Mouse (Mus musculus) monocyte, adult 5-6 weeks (primary cell): ENCODE data around the gene Depp1. TPM values are rescaled to one million over a fixed set of nuclear protein-coding genes. Genes with fewer than 3 reads are reported as not detected.

Experiments used
- ATAC-seq: fragments of 153-309, 156-312 bp; replicated peaks from 2 replicates; pipeline ENCODE4 v1.8.0; 2017; ENCODE audit warnings: mild to moderate bottlenecking; ENCODE audit not compliant: low TSS enrichment, insufficient number of reproducible peaks, severe bottlenecking, poor library complexity, low FRiP score
- total RNA-seq: library from RNA; stranded (forward); fragments of 200-1000, 200-491, 200-594 nt; gene quantifications from 3 replicates; pipeline ENCODE4 v1.2.3, GENCODE M21; 2017

Depp1 gene
- total RNA-seq, 1 experiment from 2014 or later = 0.38 TPM

DNA sequence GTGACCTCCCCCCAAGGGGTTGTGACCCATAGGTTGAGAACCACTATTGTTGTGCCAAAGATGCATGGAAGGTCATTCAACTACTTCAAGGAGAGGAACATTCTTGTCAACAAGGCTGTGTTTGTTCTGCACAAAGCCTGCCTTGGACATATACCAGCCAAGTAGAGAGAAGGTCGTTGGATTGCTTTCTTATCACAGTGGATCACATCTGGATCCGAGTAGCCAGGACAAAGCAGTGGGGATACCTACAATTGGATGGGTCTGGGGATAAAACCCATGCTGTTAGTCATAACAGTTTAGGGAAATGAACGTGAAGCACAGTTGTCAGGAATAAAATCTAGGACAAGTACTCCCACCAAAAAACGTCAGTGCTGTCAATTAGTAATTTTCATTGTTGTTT is 6.5 kb upstream of the Depp1 start:
- ATAC-seq = no peak

DNA sequence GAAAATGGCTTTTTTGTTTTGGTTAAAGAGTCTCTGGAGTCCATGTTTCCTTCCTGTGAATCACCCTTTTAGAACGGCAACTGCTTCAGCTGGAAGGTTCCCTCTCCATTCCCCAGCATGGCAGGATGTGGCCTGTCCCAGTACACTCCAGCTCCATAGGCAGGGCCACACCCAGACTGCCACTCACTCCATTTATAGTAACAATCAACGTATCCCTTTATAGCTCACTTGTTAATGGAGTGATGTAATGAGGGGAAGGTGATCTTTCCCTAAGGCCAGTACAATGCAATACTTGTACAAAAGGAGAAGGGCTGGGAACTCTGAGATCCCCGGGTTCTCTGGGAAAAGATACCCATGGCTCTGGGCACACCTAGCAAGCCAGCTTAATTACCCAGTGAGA is 6.1 kb upstream of the Depp1 start:
- ATAC-seq = no peak

DNA sequence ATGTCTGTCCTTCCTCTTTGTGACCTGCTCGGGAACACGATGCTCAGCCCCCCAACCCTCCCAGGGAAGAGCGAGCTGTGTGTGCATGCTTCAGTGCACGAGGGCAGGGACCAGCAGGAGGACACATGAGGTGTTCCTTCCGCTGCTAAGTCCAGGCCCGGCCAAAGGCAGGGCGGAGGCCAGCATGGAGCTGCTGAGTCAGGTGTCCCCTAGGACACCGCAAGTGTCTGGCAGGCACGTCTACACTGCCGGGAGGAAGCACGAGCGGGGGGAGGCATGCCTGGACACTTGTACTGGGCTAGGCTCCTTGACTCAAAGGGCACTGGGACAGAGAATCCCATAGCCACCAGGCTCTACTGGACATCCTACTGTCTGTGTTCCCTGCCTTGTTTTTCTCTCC is 2.6 kb upstream of the Depp1 start:
- ATAC-seq = no peak

DNA sequence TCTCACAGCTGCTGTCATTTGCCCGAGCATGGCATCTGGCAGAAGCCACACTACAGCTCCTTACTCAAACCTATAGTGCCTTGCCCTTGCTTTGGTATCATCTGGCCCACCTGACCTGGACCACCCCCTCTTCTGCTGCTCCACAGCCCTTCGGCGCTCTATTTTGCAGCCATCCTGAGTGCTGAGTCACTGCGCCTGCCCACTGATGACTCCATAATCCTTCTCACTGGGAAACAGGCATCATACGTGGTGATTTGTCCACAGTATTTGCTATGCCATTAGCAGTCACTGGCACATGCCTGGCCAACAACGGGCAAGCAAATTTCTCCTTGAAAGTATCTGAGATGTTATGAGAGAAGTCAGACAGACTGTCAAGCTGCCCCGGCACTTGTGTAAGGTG is 598 bp upstream of the Depp1 start:
- ATAC-seq = no peak

DNA sequence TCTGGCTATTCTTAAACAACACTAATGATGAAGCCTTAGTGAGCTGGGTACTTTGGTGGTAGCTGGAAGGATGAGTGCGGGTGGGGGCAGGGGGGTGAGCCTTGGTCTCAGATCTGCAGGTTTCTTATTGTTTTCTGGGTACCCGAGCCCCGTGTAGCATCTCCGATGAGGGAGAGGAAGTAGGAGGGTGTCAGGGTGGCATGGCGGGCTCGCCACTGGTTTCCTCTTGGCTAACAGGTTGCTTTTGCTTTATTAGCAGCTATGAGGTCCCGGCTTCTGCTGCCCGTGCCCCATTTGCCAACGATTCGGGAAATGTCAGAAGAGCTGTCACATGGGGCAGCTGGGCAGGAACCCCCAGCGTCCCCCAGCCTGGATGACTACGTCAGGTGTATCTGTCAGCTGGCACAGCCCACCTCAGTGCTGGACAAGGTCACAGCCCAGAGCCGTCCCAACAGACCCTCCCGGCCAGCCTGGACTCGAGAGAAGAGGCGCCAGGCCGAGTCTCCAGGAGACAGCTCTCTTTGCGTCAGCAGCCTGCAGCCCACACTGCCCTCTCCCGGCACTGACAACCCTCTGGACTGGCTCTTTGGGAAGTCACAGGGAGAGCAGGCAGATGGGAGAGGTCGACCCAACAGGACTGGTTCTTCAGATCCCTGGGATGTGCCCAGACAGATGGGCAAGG is 1.2 kb downstream of the Depp1 start:
- ATAC-seq = no peak

DNA sequence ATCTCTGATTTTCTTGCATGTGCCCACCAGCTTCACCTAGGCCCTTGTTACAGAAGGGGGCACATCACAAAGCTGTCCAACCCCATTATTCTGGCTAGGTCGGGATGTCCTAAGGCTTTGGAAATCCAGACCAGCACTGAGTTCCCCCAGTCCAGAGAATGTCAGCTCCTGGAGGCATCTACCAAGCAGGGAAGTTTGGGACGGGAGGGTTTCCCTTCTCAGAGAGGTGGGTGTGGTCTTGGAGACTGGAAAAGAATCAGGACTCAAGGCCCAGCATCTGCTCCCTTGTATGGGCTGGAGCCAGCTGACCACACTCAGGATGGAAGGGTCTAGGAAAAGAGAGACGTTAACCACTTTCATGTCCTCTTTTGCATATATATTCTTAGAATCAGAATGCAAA is 2.8 kb downstream of the Depp1 start:
- ATAC-seq = no peak

DNA sequence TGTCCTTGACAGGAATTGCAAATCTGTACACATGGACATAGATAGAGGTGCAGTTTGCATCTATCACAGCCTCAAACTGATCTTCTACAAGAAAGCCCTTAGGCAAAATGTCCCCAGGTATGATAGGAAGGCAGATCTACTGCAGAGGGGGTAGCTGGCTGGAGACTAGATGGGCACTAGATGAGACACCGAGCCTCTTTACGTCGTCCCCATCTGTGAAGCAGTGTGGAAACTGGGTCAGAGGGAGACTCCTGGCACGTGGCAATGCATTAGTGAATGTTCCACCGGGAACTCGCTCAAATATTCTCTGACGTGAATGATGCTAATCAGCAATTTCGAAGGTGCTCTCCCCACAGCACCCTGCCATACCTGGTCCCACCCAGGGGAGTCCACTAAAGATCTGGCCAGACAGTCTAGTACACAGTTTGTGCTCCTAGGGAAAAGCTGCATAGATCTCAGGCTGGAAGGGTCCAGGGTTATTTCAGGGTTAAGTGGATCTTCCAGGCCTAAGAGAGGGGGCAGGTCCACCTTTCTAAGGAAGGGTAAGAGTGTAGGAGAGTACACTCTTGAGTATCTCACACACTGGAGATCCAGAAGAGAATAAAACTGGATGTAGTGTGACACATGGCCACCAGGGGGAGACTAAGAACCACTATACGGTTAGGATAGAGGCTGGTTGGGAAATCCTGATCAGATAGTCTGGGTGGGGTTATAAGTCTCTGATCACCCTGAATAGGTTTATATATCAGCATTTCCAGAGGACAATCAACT is 3.5 kb downstream of the Depp1 start:
- peak; percentile 71 for ATAC-seq

DNA sequence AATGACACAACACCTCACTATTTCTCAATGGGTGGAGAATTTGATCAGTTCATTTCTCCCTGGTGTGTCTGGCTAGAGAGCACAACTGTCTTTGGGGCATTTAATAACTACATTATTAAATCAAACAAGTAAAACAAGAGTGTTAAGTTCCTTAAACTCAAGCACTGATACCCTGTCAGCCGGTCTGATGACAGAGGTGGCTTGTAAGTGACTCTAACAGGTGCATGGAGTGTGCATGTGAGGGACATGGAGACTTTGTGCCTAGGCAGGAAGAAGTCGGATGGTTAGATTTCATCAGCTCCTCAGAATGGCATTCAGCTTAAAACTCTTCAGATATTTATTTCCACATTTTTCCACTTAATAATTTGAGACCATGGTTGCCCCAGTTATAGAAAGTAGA is 13.0 kb downstream of the Depp1 start:
- ATAC-seq = no peak

DNA sequence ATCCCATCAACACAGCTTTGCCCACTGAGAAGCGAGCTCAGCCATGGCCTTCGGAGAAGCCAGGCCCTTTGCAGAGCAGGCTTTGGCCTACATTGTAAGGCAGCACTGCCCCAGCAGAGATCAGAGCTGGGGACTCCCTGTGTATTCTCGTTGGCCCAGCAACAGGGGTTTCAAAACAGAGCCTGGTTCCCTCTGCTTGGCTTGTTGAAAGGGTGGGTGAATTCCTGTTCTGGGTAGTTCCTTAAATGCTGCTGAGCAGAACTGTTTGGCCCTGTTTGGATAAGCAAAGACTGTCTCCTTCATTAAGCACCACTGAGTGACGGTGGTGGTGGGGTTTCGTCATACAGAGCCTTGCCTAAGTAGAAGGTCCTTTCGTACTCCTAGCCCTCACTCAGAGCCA is 13.6 kb downstream of the Depp1 start:
- peak; percentile 89 for ATAC-seq

DNA sequence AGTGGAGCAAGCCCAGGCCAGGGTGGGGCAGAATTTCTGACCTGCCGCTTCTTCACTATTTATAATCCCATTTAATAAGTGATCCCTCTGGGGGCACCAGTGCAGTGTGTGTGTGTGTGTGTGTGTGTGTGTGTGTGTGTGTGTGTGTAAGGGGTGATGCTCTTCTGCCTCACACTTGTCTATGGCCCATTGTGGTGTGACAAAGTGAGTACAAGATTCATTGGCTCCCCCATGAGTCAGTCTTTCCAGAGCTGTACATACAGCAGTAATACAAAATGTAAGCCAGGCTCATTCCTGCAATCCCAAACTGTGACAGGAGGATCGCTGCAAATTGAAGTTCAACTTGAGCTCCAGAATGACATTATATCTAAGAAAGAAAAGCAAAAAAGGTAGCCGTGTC is 14.4 kb downstream of the Depp1 start:
- ATAC-seq = no peak

DNA sequence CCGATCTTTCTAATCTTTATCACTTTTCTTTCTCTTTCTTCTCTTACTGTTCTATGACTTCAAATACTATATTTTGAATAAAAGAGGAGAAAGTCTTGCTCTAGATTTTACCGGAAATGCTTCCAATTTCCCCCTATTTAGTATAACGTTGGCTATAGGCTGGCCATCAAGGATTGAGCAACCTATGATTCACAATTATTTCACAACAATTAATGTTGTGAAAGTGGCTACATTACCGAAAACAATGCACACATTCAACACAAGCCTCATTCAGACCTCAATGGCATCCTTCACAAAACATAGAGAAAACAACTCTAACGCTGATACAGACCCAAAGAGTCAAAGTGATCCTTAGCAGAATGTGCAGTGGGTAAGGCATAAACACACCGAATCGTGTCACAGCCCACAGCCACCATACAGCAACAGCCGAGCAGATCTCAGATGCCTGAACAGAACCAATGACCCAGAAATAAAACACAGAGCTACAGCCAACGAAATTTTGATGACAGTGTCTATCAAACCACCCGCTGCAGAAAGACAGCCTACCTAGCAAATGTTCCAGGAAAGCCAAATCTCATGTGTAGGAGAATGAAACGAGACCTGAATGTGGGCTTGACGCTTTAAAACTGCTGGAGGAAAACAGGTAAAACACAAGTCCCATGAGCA is 15.8 kb downstream of the Depp1 start:
- ATAC-seq = 0 out of 2 replicates have a peak, but pooled peaks have one; percentile 20

DNA sequence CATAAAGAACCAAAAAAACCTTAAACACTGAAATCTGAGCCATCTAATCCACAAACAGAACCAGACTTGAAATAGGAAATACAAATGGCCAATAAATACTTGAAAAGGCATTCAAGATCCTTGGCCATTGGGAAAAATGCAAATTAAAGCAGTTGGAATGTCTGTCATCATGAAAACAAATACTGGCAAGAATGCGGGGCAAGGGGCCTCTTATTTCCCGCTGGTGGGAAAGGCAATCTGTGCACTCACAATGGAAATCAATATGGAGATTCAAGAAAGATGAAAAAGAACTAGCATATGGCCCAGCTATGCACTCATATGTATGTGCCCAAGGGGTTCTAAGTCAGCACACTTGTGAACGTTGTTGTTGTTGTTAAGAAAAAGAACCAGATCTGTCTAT is 16.5 kb downstream of the Depp1 start:
- ATAC-seq = no peak

DNA sequence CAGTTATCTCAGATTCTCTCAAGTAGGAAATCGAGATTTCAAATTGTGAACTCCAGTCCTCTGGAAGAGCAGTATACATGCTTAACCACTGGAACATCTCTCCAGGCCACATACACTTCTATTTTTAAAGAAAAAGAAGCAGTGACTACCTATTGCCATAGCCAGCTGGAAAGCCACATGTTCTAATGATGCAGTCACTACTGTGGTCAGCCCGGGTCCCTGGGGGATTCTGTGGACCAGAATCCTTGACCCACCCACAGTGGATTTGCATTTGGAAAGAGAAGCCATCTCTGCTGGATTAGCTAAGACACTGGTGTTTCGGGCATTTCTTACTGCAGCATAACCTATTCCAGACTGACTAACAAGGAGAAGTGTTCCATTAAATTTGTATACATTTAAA is 17.0 kb downstream of the Depp1 start:
- no peak for ATAC-seq

DNA sequence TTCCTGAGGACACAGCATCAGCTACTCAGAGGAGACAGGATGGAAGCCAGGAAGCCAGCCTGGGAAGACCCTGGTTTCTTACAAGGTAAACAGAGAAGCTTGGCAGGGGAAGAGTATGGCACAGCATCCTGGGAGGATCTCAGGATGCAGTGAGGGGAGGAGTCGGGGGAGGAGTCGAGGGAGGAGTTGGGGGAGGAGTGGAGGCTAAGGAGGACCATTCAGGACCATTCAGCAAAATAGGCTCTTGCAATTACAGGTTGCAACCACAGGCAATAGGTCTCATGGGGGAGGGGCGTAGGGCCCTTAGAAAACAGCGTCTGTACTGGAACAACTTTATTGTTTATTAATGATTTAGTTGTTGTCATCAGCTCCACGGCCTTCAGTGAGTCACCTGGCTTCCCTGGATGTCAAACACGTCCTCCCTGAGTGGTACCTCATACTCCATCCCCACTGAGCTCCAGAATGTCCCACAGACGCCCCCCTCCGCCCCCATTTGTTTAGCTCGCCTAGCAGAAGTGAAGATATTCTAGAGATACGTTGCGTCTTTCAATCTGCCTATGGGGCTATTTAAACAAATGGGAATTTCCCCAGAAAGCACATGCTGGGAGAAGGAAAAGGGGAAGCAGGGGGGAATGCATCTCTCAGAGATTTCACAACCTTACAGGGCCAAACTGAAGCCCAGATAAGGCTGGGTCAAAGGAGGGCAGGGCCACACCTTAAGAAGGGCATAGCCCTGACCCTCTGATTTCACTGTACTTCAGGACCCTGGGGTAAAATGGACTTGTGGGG is 18.5 kb downstream of the Depp1 start:
- ATAC-seq = no peak

DNA sequence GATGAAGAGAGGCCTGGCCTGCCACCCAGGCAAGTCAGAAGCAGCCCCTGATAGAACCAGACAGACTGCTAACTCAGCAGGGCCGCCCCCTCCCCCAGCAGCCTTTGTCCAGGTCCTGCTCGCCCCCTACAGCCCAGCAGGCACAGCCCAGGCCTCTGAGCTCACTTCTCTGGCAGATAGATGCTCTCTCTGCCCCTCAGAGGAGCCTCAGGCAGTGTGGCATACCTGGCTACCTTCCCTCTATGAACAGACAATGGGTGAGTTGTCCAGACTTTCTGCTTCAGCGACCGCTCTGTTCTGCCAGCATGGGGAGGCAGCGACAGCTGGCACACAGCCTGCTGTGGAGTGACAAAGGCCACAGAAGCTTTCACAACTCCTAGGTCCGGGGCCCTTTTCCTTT is 19.7 kb downstream of the Depp1 start:
- no peak for ATAC-seq

DNA sequence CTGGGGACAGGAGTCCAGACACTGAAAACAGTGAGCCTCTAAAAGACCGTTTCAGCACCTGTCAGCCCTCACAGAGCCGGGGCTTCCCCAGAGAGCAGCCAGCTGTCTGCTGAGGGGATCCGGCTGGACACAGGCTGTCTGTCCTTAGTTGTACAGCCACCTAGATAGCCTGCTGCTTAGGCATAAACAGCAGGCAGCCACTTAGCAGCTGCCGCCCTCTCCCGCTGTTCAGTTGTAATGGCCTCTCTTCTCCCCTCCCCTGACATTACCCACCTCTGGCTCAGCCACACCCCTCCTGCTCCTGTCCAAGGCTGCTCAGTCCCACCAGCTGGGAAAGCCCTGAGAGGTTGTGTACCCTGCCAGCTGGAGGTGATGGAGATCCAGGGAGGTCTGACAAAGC is 20.6 kb downstream of the Depp1 start:
- ATAC-seq = no peak

DNA sequence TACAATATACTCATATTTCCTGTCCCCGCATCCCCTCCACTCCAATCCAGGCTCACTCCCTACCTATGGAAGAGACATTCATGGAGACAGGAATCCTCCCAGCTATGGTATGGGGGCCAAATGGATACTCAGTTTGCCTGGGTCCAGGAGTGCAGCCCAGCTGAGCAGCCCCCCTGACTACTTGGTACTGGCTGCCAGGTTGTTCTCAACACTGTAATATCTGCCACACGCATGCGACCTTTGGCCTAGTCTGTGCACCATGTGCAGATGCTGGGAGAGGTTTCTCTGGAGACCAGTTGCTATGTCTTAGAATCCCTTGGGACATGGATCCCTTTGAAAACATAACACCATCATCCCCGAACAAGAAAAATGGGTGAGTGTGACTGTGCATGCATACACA is 21.4 kb downstream of the Depp1 start:
- ATAC-seq = no peak

DNA sequence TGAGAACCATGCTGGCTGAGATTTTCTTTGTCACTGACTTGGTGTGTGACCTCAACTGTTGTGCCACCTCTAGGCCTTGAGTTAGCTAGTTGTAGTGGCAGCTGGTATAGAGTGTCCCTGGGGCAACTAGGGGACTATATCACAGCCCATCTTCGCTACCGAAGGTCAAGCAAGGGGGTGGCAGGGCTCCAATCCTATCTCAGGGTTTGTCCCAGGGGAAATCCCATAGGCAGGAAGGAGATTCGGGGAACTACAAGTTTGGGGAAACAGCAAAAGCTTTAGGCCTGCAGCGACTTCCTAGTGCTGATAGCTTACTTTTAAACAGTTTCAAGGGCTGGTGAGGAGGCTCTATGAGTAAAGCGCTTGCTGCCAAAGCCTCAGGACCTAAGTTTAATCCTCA is 21.9 kb downstream of the Depp1 start:
- no peak for ATAC-seq
